Mouse (Mus musculus): ENCODE measurements around the gene Prox2. TPM values are rescaled to one million over a fixed set of nuclear protein-coding genes. Genes with fewer than 3 reads are reported as not detected.
A peak's percentile ranks its signal among the peaks of the same experiment; 100 is the strongest.

Gene Prox2
- total and polyA plus RNA-seq, 3 experiments, result 2.4 to 13.3 (median 4.5) TPM

DNA sequence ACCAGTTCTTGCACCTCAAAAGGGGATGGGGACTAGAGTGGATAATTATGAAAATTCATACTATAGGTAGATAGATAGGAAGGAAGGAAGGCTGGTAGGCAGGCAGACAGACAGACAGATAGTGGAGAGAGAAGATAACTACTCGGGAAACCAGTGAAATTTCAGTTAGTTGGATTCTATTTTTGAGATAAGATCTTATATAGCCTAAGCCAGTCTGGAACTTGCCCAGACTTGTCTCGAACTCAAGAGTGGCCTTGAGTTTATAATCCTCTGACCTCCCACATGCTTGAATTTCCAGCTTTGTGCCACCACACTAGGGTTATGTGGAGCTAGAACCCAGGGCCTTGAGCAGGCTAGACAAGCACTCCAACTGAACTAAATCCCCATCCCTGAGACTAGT, 26.3 kb downstream of the Prox2 start:
- Histone ChIP-seq H3K4me2 (ENCODE audit: insufficient read depth, low read depth, poor library complexity, severe bottlenecking) (no peak overlapping the region), H3K9me3 (replicated peaks; ENCODE audit: low read length) (peaks cover 3% of the 10 kb centered on the region), H3K27ac (ENCODE audit: insufficient read depth, low read depth) (peak overlapping the region; percentile 26; the same call in 1 of the 2 replicates), H3K4me1 (ENCODE audit: control insufficient read depth in 1 of 2, insufficient read depth in 2 of 2) (peaks cover 7 to 15% of the 10 kb centered on the region in 2 experiments), H3K4me3 (replicated peaks in 1 of 3; ENCODE audit: low read depth in 2 of 3, low read length in 2 of 3, poor library complexity in 1 of 3) (no peak overlapping the region), H3K9ac (ENCODE audit: insufficient read depth, low read depth) (0 out of 2 replicates have a peak overlapping the region, but pooled peaks have one; percentile 17), H3K36me3 (replicated peaks in 1 of 2; ENCODE audit: control insufficient read depth in 1 of 2, insufficient read depth in 1 of 2, low read length in 1 of 2) (peaks cover 23 to 32% of the 10 kb centered on the region in 2 experiments), H3K79me2 (replicated peaks; ENCODE audit: control insufficient read depth, extremely low read depth, insufficient read depth, poor library complexity, severe bottlenecking) (no peaks in the 10 kb centered on the region), H3K27me3 (replicated peaks) (no peaks in the 10 kb centered on the region)
- no peak for TF ChIP-seq EP300 (IDR thresholded peaks at IDR 0.05; ENCODE audit: low read length)
- TF ChIP-seq JUND (conservative IDR thresholded peaks at IDR 0.05; ENCODE audit: low read depth, low read length), result no peak
- TF ChIP-seq ELF1 (IDR thresholded peaks at IDR 0.05; ENCODE audit: low read depth, low read length), result no peak
- no peak for TF ChIP-seq HCFC1 (IDR thresholded peaks at IDR 0.05; ENCODE audit: low read depth, low read length)
- no peak for TF ChIP-seq E2F4 (IDR thresholded peaks at IDR 0.05; ENCODE audit: insufficient replicate concordance, low read depth, low read length)
- TF ChIP-seq CHD2 (IDR thresholded peaks at IDR 0.05; ENCODE audit: low read length), result no peak
- no peak for TF ChIP-seq SIN3A (IDR thresholded peaks at IDR 0.05; ENCODE audit: low read length)
- TF ChIP-seq KAT2A (IDR thresholded peaks at IDR 0.05; ENCODE audit: insufficient replicate concordance, low read length), result no peak
- in situ Hi-C loops (cut with MboI; ENCODE audit: low pct_ligation_motif_present, low pct_unique_long_range_greater_than_20kb, low sequenced_read_pairs), result no loop called here
- dilution Hi-C loops (cut with MboI; ENCODE audit: extremely low pct_ligation_motif_present, extremely low pct_unique_long_range_greater_than_20kb, low sequenced_read_pairs), result no loop called here
- DNase-seq (ENCODE audit: extremely low read depth), result no peak

DNA sequence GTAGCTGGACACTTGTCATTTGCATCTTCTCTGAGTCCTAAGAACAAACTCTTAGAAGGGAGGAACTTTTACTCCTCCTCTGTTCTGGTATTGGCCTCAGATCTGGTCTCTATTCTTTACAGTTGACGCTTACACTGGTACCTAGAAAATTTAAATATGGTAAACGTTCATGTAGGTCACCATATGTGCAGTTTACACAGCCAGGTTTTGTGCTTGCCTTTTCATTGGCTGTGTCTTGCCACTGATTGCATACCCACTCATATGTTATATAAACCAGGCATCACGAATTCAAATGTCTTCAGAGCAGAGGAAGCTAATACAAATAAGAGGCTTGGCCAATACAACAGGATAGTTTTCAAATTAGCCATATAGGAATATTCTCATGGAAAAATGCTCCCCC, 33.5 kb downstream of the Prox2 start:
- Histone ChIP-seq H3K4me1 (ENCODE audit: control insufficient read depth in 1 of 2, insufficient read depth in 2 of 2) (peaks cover 2 to 11% of the 10 kb centered on the region in 2 experiments; a peak in 2 of 4 replicates), H3K9ac (ENCODE audit: insufficient read depth, low read depth) (no peak overlapping the region), H3K36me3 (replicated peaks in 1 of 2; ENCODE audit: control insufficient read depth in 1 of 2, insufficient read depth in 1 of 2, low read length in 1 of 2) (peaks cover 17 to 45% of the 10 kb centered on the region in 2 experiments), H3K27me3 (replicated peaks) (no peaks in the 10 kb centered on the region), H3K27ac (ENCODE audit: insufficient read depth, low read depth) (no peak overlapping the region), H3K4me2 (ENCODE audit: insufficient read depth, low read depth, poor library complexity, severe bottlenecking) (no peak overlapping the region), H3K79me2 (replicated peaks; ENCODE audit: control insufficient read depth, extremely low read depth, insufficient read depth, poor library complexity, severe bottlenecking) (no peaks in the 10 kb centered on the region), H3K4me3 (replicated peaks in 1 of 3; ENCODE audit: low read depth in 2 of 3, low read length in 2 of 3, poor library complexity in 1 of 3) (no peak overlapping the region), H3K9me3 (replicated peaks; ENCODE audit: low read length) (no peaks in the 10 kb centered on the region)
- dilution Hi-C loops (cut with MboI; ENCODE audit: extremely low pct_ligation_motif_present, extremely low pct_unique_long_range_greater_than_20kb, low sequenced_read_pairs) (no loop called here), in situ Hi-C loops (cut with MboI; ENCODE audit: low pct_ligation_motif_present, low pct_unique_long_range_greater_than_20kb, low sequenced_read_pairs) (no loop called here)
- DNase-seq (ENCODE audit: extremely low read depth), result no peak
- TF ChIP-seq PAX5 (IDR thresholded peaks at IDR 0.05; ENCODE audit: low read length) (no peak), USF1 (IDR thresholded peaks at IDR 0.05; ENCODE audit: low read depth, low read length) (no peak), ZC3H11A (IDR thresholded peaks at IDR 0.05; ENCODE audit: low read depth, low read length) (no peak), KAT2A (IDR thresholded peaks at IDR 0.05; ENCODE audit: insufficient replicate concordance, low read length) (no peak), CHD2 (IDR thresholded peaks at IDR 0.05; ENCODE audit: low read length) (no peak), CTCF (conservative IDR thresholded peaks at IDR 0.05 in 1 of 2, IDR thresholded peaks at IDR 0.05 in 1 of 2; ENCODE audit: low read depth in 2 of 2, low read length in 2 of 2) (no peak), RAD21 (IDR thresholded peaks at IDR 0.05; ENCODE audit: low read depth, low read length) (no peak), RCOR1 (conservative IDR thresholded peaks at IDR 0.05; ENCODE audit: low read depth, low read length) (no peak), EP300 (IDR thresholded peaks at IDR 0.05; ENCODE audit: low read length) (no peak), TCF12 (IDR thresholded peaks at IDR 0.05; ENCODE audit: low read depth, low read length) (no peak), MEF2A (IDR thresholded peaks at IDR 0.05; ENCODE audit: borderline replicate concordance, low read depth, low read length) (no peak), MAZ (IDR thresholded peaks at IDR 0.05; ENCODE audit: low read depth, low read length) (no peak), MYC (IDR thresholded peaks at IDR 0.05; ENCODE audit: low read depth, low read length) (no peak), TBP (conservative IDR thresholded peaks at IDR 0.05; ENCODE audit: low read depth, low read length) (no peak), JUND (conservative IDR thresholded peaks at IDR 0.05; ENCODE audit: low read depth, low read length) (no peak), USF2 (conservative IDR thresholded peaks at IDR 0.05; ENCODE audit: low read depth, low read length) (no peak), ELF1 (IDR thresholded peaks at IDR 0.05; ENCODE audit: low read depth, low read length) (no peak), POLR2A (IDR thresholded peaks at IDR 0.05; ENCODE audit: low read depth, low read length) (no peak), BHLHE40 (IDR thresholded peaks at IDR 0.05; ENCODE audit: low read depth, low read length) (no peak)

All from CH12.LX (cell line).